In the genomic region with DNA sequence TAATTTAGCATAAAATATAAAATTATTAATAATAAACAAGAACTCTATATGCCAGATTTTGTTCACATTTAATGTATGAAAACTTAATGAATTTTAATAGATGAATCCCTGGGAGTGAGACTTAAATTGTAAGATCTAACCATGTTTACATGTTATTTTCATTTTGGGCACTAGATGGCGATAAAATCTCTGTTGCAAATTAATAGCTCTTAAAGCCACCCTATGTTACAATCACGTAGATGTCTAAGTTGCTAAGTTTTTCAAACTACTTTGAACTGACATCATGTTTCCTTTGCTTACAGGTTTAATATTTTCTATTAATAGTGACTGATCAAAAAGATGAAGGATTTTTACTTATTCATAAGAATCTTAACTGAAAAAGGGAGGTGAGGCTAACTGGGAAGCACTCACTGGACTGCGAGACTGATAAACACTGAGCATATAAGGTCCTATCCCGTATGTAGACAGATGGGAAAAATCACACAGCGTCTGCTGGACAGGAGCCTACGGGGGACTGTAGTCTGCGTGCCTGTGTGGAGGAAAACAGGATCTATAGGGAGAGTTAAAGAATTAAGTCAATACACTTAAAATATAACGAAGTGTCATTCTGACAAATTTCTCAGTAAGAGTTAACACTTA, we compare ENCODE assay signal across 9 mouse cellular contexts. TPM values are rescaled to one million over a fixed set of nuclear protein-coding genes. Genes with fewer than 3 reads are reported as not detected.
DNase-seq lines count a peak whose midpoint lies in the region; ATAC-seq lines count a peak whose summit lies in the region.
"Had no signal": no experiment of that assay in that cellular context is flagged by ENCODE, and none has a peak within 500 bp of the region (broad histone marks: within the 10 kb centered on the region; RNA-seq: fewer than 3 reads in every experiment).

No protein-coding gene starts in this region.

- H3K4me3 ChIP-seq in midbrain, embryonic 16.5 days (ENCODE audit: low read depth, low read length), result no peak overlapping the region
- no peak overlapping the region for H3K4me3 ChIP-seq in heart, embryonic 11.5 days (ENCODE audit: low read depth, low read length)
- H3K4me3 ChIP-seq: megakaryocyte, embryonic 14.5 days had no signal

- DNase-seq in layer of hippocampus, adult 9-10 months (ENCODE audit: low spot score), result peak; percentile 81
- no peak for DNase-seq in layer of hippocampus, postnatal 36 days
- DNase-seq in R1 (ENCODE audit: low read depth, low spot score), result peak; percentile 76
- DNase-seq in gastrocnemius, postnatal 4 days (ENCODE audit: low spot score in 2 of 2), result no peak
- no peak for DNase-seq in adrenal gland, adult 8-10 months

- peak; percentile 35; the same call in 1 of the 2 replicates for ATAC-seq in granulocyte monocyte progenitor cell, adult 5-6 weeks (replicated peaks; ENCODE audit: poor library complexity, severe bottlenecking)
- peak; percentile 66; the same call in 1 of the 2 replicates for ATAC-seq in midbrain, embryonic 16.5 days
- no peak for ATAC-seq in heart, embryonic 11.5 days (replicated peaks; ENCODE audit: insufficient number of reproducible peaks, low FRiP score, low TSS enrichment)

- H3K4me1 ChIP-seq in midbrain, embryonic 16.5 days (ENCODE audit: control insufficient read depth, insufficient read depth, low read length), result no peaks in the 10 kb centered on the region
- H3K4me1 ChIP-seq in heart, embryonic 11.5 days (ENCODE audit: control insufficient read depth, insufficient read depth, low read length), result peaks cover 4% of the 10 kb centered on the region

- no peaks in the 10 kb centered on the region for H3K9me3 ChIP-seq in midbrain, embryonic 16.5 days (replicated peaks; ENCODE audit: control insufficient read depth, low read length, poor library complexity, severe bottlenecking)
- no peaks in the 10 kb centered on the region for H3K9me3 ChIP-seq in heart, embryonic 11.5 days (replicated peaks; ENCODE audit: control insufficient read depth, low read length)
- H3K9me3 ChIP-seq: megakaryocyte, embryonic 14.5 days had no signal

- H3K27ac ChIP-seq in midbrain, embryonic 16.5 days (ENCODE audit: low read length), result no peak overlapping the region
- H3K27ac ChIP-seq in heart, embryonic 11.5 days (ENCODE audit: low read depth, low read length), result no peak overlapping the region

- no peaks in the 10 kb centered on the region for H3K36me3 ChIP-seq in midbrain, embryonic 16.5 days (ENCODE audit: control insufficient read depth, insufficient read depth, low read length)
- no peaks in the 10 kb centered on the region for H3K36me3 ChIP-seq in heart, embryonic 11.5 days (ENCODE audit: control insufficient read depth, insufficient read depth, low read length)

- H3K9ac ChIP-seq in midbrain, embryonic 16.5 days (ENCODE audit: low read depth, low read length), result no peak overlapping the region
- no peak overlapping the region for H3K9ac ChIP-seq in heart, embryonic 11.5 days (ENCODE audit: low read depth, low read length)

- H3K27me3 ChIP-seq in midbrain, embryonic 16.5 days (ENCODE audit: control insufficient read depth, insufficient read depth, low read depth, low read length), result no peaks in the 10 kb centered on the region
- H3K27me3 ChIP-seq in heart, embryonic 11.5 days (ENCODE audit: control insufficient read depth, insufficient read depth, low read length), result no peaks in the 10 kb centered on the region
- H3K27me3 ChIP-seq: megakaryocyte, embryonic 14.5 days had no signal

- H3K4me2 ChIP-seq in midbrain, embryonic 16.5 days (ENCODE audit: low read length), result no peak overlapping the region
- no peak overlapping the region for H3K4me2 ChIP-seq in heart, embryonic 11.5 days

- 52% methylated on average over 8 of the region's 8 CpGs for WGBS in midbrain, embryonic 16.5 days
- WGBS in heart, embryonic 11.5 days (ENCODE audit: insufficient replicate concordance), result 38% methylated on average over 8 of the region's 8 CpGs

RNA-seq across cellular contexts. Expression of a gene that starts 11.2 kb away (rescaled TPM):
- under 1 TPM; 0.33 to 0.45 TPM for total RNA-seq in layer of hippocampus, postnatal 36 days (2021)
- 4.3 and 4.8 TPM in 2 replicates for total RNA-seq in granulocyte monocyte progenitor cell, adult 5-6 weeks (2014; fragmentation: Nextera tagmentation)
- 4.1 and 6.1 TPM in 2 replicates for total RNA-seq in granulocyte monocyte progenitor cell, adult 5-6 weeks (2017)
- polyA plus RNA-seq in midbrain, embryonic 16.5 days (2015; fragmentation: Nextera tagmentation; extraction: Ambion mirVana), result 1.8 and 3.6 TPM in 2 replicates
- total RNA-seq in gastrocnemius, postnatal 4 days (2021), result 1,000 to 10,000 TPM; 1,435 to 1,848 TPM
- 19.8 and 22.0 TPM in 2 replicates for polyA plus RNA-seq in heart, embryonic 11.5 days (2014; fragmentation: Nextera tagmentation; extraction: Ambion mirVana)
- total RNA-seq in adrenal gland, adult 8-10 months (2022), result 1,000 to 10,000 TPM in 2 of 4 experiments, 100 to 1,000 TPM in 2; 711 to 1,802 (median 1,071) TPM

RNA-seq across cellular contexts. Expression of a gene that starts 11.6 kb away (rescaled TPM):
- total RNA-seq in layer of hippocampus, postnatal 36 days (2021), result 100 to 1,000 TPM; 148 to 150 TPM
- total RNA-seq in granulocyte monocyte progenitor cell, adult 5-6 weeks (2014; fragmentation: Nextera tagmentation), result 10.0 and 13.0 TPM in 2 replicates
- total RNA-seq in granulocyte monocyte progenitor cell, adult 5-6 weeks (2017), result 15.5 and 23.6 TPM in 2 replicates
- 19.4 and 22.0 TPM in 2 replicates for polyA plus RNA-seq in midbrain, embryonic 16.5 days (2015; fragmentation: Nextera tagmentation; extraction: Ambion mirVana)
- total RNA-seq in gastrocnemius, postnatal 4 days (2021), result 1 to 10 TPM; 4.6 to 6.4 TPM
- polyA plus RNA-seq in heart, embryonic 11.5 days (2014; fragmentation: Nextera tagmentation; extraction: Ambion mirVana), result 315 and 394 TPM in 2 replicates
- total RNA-seq in adrenal gland, adult 8-10 months (2022), result 10 to 100 TPM; 35.8 to 53.9 (median 43.2) TPM

Comparison
In these comparisons a context has a peak if more than half of its experiments do, and no peak if none do; other contexts are left out.
1. DNase-seq: peak in layer of hippocampus, adult 9-10 months (single experiment) and R1 (single experiment); none in layer of hippocampus, postnatal 36 days (0 of 2), gastrocnemius, postnatal 4 days (0 of 2) and adrenal gland, adult 8-10 months (single experiment).
2. RNA of a gene that starts 11.2 kb away (total RNA-seq): 1,435 to 1,848 TPM in gastrocnemius, postnatal 4 days and 711 to 1,802 TPM in adrenal gland, adult 8-10 months; 4.1 to 6.1 TPM in granulocyte monocyte progenitor cell, adult 5-6 weeks and 0.33 to 0.45 TPM in layer of hippocampus, postnatal 36 days; every median in the first group is over 100 times any median in the second.